Mouse (Mus musculus) bone marrow, adult 2 months (tissue): ENCODE measurements at regions not wholly inside any gene's neighbourhood (a gene's known extent, or its start where the extent isn't known, plus 50 kb on each side); places are given as distances from the start of the nearest gene placed in this dataset.

Experiments
- CTCF ChIP-seq: fragments of 200-500 bp; IDR thresholded peaks from 2 replicates; pipeline ENCODE4 v1.5.1; 2011; ENCODE audit warnings: low read length, control low read depth; ENCODE audit not compliant: control insufficient read depth, insufficient read depth
- POLR2A ChIP-seq: fragments of 200-500 bp; IDR thresholded peaks from 2 replicates; pipeline ENCODE4 v1.6.1; 2011; ENCODE audit warnings: low read depth, mild to moderate bottlenecking, control low read depth, low read length, borderline replicate concordance; ENCODE audit not compliant: control insufficient read depth

DNA sequence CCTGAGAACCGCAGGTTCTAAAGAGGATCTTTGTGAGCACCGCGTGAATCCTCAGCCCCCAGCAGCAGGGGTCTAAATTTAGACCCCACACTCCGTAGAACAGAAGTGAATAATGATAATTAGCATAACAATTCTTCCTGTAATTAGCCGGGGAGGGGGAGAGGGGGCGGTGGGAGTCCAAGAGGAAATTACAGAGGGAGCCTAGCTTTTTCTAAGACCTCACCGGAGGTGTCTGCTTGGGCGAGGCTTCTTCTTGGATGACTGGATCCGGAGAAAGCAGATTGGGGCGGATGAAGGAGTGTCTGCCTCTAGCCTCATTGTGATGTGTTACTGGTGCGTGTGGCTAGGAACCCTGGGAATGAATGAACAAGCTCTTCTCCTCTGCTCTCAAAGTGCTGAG is 177.2 kb upstream of the Grik3 start:
- no peak for TF ChIP-seq CTCF
- no peak for TF ChIP-seq POLR2A
